Mouse (Mus musculus): ENCODE data around the gene Thoc7.
"Not testable (repeated sequence)": the region's sequence is repeated elsewhere in the genome, so short reads cannot be mapped to it uniquely, and the experiment has no call there.

The Thoc7 gene

GRCm38 (mm10) chr14:13961401-13962112 lies at the start of gene Thoc7, which contains the start of gene Atxn7:
TSS of gene Thoc7 (minus strand) at chr14:13961852.
TSS of gene Atxn7 (plus strand) at chr14:13961440.
- peak; percentile 42 for DNase-seq

GRCm38 (mm10) chr14:14009712-14010111 lies 48.1 kb upstream of the Thoc7 start:
- no peak for DNase-seq

- no peak for DNase-seq
These were observed 41.1 kb upstream of the Thoc7 start for GRCm38 (mm10) chr14:14002771-14003170.

DNA sequence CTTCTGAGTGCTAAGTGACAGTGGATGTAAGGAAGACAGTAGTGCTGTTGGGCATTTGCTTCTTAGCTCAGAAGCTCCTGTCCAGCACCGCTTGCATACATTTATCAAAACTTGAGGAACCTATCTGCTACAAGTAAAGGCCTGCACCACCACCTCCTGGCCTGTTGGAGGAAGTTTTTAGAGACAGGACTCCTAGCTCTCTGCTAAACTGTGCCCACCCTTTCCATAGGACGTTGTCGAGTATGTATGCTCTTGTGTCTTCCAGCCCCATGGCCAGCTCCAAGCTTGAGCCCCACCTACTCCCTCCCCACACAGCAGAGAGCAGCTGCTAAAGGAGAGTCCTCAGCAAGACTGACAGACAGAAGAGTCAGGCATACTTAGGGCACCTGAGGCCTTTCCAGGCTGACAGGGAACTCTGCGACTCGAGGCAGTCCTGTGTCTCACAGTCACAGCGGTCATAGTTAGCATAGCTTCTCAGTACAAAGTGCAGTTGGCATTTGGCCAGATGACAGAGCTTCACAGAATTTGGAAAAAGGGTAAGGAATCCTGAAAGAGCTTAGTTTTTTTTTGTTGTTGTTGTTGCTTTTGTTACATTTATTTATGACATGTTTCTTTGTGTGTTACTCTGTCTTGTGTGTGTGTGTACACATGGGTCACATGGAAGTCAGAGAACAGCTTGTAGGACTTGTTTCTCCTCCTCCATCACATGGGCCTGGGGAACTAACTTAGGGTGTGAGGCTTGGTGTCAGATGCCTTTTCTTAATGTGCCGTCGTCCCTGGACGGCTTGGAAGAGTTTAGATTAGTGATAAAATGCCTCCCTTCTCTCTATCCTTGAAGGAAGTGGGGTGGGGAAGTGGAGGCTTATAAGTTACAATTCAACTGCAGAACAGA lies 33.8 kb upstream of the Thoc7 start:
- no peak for DNase-seq

DNA sequence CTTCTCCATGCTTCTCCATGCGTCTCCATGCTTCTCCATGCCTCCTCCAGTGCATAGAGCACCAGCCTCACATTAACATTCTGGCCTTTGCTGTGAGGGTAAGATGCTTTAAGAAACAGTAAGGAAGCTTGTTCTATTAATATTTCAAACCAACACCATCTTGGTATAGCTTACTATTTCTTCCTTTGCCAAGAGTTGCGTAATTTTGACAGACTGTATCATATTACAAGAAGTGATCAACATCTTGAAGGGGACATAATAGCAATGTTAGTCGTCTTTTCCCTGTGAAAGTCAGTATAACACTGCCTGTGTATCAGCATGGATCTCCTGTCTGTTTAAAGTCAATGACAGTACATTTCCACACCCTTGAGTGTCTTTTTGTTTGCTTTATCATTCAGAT lies 29.1 kb upstream of the Thoc7 start:
- no peak for DNase-seq

GRCm38 (mm10) chr14:13988397-13988796 lies 26.7 kb upstream of the Thoc7 start:
- no peak for DNase-seq

- DNase-seq: no peak
These were observed 20.5 kb upstream of the Thoc7 start for GRCm38 (mm10) chr14:13982174-13982573.

GRCm38 (mm10) chr14:13981286-13981685 lies 19.6 kb upstream of the Thoc7 start:
- peak; percentile 21 for DNase-seq

DNA sequence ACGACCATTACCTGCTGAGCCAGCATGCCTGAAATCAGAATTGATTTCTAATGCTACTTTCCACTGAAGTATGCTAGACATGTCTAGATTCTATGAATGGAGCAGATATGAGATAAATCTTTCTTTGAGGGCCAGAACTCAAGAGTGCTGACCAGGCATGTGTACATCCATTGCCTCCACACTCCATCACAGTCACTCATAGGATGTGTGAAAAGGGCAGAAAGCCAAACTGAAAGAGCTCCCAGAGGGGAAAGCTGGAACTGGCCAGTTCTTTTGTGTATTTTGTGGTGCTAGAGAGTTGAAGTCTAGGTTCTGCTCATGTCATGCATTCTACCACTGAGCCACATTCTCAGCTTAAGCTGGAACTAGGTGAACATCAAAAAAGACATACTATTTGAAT lies 15.8 kb upstream of the Thoc7 start:
- DNase-seq: no peak

- no peak for DNase-seq
These were observed 10.1 kb upstream of the Thoc7 start for GRCm38 (mm10) chr14:13971644-13972234.

DNA sequence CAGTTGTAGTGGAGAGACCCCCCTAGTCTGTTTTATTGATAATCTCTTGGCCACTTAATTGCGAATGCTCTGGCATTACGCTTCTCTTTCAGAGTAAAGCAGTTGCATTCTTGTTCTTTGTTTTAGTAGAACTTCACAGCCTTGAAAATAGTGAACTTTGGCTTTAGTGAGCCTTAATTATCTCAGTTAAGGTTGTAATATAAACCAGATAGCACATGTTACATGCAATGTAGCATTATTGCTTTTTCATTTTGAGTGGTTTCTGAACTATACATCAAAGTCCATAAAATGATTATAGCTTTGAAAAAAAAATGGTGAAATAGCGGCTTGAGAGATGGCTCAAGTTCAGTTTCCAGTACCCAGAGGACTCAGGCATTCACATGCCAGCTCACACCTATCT lies 8.9 kb upstream of the Thoc7 start:
- no peak for DNase-seq

DNA sequence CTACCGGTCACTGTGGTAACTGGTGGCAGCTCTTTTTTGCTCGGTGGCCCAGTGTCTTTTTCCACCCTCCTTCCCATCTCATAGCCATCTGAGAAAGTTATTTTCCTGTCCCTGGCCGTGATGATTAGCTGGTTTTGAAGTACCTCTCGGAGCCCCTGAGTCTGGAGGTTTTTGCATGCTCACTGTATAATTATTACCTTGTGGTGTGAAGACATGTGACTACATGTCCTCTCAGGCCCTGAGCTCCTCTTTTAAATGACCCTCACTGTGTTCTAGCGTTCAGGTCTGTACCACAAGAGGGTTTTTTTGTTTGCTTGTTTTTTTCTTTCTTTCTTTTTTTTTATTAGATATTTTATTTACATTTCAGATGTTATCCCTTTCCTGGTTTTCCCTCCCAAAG lies 6.8 kb upstream of the Thoc7 start:
- DNase-seq: no peak

DNA sequence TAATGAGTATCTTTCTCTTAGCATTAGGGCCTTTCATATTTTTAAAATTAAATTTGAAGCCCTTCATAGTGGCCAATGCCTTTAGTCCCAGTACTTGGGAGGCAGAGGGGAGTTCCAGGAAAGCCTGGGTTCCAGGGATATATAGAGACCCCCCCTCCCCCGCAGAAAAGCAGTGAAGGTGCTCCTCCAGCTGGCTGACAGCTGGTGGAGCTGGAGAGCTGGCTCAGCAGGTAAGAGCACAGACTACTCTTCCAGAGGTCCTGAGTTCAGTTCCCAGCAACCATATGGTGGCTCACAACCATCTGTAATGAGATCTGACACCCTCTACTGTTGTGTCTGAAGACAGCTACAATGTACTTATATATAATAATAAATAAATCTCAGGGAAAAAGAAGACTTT lies 6.0 kb upstream of the Thoc7 start:
- no peak for DNase-seq

DNA sequence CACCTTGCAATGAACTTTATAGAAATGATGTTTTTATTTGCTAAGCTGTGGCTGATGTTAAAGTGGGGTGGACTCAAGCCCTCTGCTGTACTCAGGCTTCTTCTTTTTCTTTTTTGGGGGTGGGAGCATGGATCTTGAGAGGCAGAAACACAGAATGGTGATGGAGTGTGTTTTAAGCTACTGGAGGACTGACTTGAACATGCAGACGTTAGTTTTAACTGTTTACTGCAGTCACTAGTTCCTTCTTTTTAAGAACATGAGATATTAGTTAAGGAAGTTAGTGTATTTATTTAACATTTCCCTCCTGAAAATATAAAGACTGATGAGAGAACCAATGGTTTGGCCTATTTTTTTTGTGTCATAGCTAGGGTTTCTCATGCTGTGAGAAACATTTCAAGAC lies 1.9 kb upstream of the Thoc7 start:
- no peak for DNase-seq

GRCm38 (mm10) chr14:13962476-13962875 lies 824 bp upstream of the Thoc7 start:
- no peak for DNase-seq

DNA sequence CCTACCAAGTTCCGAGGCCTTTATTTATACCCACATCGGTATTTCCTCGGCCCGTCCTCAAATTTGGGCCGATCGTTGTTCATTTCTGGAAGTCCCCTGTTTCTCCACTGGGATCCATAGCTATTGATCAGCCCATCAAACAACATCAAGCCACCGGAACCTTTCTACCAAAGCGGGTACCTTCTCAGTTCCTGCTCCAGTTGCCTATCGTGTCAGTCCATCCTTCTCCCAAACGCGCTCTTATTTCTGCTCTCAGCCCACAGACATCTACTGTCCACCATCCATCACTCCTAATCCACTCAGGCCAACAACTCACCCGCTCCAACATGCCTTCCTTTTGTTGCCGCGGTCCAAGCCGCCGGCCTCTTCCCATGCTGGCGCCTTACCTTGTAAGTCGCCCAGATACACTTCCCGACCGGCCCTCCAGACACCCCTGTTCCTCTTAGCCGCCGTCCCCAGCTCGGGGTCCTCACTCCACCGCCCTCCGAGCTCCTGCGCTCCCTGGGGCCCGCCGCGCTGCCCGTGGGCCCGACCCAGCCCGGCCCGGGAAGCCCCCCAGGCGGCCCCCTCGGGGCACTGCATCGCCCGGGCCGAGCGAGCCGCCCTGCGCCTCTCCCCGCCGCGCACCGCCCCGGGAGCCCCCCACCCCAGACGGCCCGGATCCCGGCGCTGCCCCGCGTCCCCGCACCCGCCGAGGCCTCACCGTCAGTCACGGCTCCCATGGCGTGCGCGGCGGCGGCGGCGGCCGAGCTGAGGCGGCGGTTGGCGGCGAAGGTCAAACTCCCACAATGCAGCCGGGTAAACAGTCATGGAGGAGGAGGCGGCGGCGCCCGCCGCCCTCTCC lies 948 bp downstream of the Thoc7 start:
- DNase-seq: peak; percentile 55

DNA sequence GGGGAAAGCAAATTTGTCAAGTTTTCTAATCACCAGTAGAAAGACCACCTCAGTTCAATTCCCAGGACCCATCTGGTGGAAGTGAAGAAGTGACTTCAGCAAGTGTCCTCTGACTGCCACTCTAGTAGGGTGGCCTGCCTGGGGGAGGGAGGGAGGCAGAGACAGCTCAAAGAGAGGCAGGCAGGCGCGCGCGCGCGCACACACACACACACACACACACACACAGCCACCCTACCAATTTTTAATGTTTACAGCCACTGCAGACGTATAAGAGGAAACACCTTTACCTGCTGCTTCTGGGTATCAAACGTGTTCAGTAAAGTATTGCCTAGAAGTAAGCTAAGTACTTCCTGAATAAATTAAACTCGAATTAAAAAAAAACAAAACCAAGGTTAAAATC lies 1.6 kb downstream of the Thoc7 start:
- DNase-seq: no peak

- not testable (repeated sequence) for DNase-seq
These were observed 9.5 kb downstream of the Thoc7 start for GRCm38 (mm10) chr14:13952151-13952550.

- no peak for DNase-seq
These were observed 11.3 kb downstream of the Thoc7 start for GRCm38 (mm10) chr14:13950401-13950800.

DNA sequence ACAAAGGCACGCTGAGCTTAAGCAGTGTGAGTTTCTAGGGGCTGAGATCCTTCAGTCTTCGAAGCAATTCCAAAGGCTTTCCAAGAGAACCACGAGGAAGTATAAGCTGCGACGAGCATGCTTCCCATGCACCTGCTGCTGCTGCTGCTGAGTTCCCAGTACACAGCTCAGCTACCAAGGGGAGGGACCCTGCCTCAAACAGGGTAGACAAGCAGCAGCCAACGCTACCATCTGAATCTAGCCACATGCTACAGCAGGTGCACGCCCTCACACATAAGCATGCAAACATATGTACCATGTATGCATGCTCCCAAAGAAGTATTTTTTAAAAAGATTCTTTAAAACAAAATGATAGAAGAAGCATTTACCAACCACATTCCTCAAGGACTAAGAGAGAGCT lies 13.3 kb downstream of the Thoc7 start:
- no peak for DNase-seq

GRCm38 (mm10) chr14:13944686-13945085 lies 17.0 kb downstream of the Thoc7 start:
- DNase-seq: no peak

DNA sequence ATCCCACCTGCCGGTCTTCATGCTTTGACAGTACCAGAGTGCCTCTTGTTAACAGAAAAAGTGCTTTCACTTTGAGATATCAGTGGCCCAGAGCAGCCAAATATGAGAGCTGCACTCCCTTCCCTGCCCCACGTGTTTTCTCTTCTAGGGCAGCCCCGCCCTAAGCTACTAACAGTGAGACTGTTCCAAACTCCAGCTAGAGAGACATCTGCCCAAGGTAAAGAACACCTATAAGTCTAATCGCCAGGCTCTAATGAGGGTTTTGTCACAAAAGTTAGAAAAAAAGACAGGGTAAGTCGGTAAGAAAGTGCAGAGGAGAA lies 27.6 kb downstream of the Thoc7 start:
- DNase-seq: no peak
